Mouse (Mus musculus) inflammation-experienced regulatory T-cells, adult 6 months (primary cell): ENCODE measurements around the gene Zfyve28. TPM values are rescaled to one million over a fixed set of nuclear protein-coding genes. Genes with fewer than 3 reads are reported as not detected.

ENCODE experiments used
- ATAC-seq: one replicate; pipeline ENCODE4 v1.8.0; 2017
- polyA plus RNA-seq, 3 experiments: library from polyadenylated mRNA; unstranded; fragments of 100-300 nt; shearing (Covaris generic); gene quantifications; one replicate each; pipeline ENCODE4 v1.2.1; 2017

The Zfyve28 gene
- polyA plus RNA-seq, 3 experiments from 2014 or later: 1.5 to 5.6 (median 4.6) TPM

DNA sequence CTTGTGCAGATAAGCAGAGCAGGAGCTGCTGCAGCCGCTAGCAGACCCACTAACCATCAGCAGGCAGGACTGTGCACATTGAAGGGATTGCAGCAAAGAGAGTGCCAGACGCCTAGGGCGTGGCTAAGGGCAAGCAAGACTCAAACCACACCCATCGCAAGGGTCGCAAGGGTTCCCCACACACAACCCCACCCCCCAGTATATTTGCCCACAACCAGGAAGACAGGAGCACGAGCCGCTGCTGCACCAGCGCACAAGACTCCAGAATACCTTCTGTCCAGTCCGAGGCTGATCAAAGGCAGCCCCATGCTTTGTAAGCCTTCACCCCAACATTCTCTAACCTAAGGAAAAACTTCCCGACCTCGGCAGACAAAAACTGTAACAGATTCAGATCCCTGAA, 1.7 kb downstream of the Zfyve28 start:
- ATAC-seq: no peak

DNA sequence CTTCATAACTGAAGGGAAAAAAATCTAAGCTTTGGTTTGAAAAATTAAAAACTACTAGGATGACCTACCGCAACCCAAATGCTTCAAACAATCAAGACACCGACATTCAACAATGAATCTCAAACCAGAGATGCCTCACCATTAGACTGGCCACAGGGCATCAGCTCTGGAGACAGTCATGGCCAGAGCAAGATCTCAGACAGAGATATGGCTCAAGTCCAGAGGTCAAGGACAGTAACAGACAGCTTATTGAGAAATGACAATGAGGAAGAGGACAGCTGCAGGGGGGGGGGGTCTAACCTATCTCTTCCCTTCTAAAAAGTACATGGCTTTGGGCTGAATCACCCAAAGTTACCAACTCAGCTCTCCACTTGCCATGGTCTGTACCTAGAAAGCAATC, 3.0 kb downstream of the Zfyve28 start:
- no peak for ATAC-seq

GRCm38 (mm10) chr5:34284156-34284750, 4.0 kb downstream of the Zfyve28 start:
- no peak for ATAC-seq

GRCm38 (mm10) chr5:34283355-34283754, 4.9 kb downstream of the Zfyve28 start:
- no peak for ATAC-seq

DNA sequence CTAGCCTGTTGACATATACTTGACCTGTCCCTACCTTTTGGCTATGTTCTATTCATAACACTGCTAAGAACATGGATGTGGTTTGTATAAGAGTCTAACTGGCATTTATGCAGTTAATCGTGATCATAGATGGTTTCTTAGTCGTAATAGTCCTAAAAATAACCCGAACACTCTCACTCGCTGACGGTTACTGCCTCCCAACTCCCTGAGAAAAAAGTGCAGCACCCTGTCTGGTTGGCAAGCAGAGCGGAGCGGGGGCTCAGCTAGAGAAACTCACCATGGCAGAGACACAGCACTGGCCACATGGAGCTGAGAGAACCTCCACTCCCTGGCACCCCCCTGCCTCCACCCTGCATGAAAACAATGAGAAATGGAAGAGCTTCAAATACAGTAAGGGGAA, 7.3 kb downstream of the Zfyve28 start:
- ATAC-seq: no peak

- no peak for ATAC-seq
These were observed 9.0 kb downstream of the Zfyve28 start for GRCm38 (mm10) chr5:34279214-34279613.

- no peak for ATAC-seq
These were observed 10.2 kb downstream of the Zfyve28 start for GRCm38 (mm10) chr5:34278058-34278457.

- ATAC-seq: no peak
These were observed 11.5 kb downstream of the Zfyve28 start for GRCm38 (mm10) chr5:34276746-34277145.

GRCm38 (mm10) chr5:34276191-34276590, 12.1 kb downstream of the Zfyve28 start:
- ATAC-seq: no peak

DNA sequence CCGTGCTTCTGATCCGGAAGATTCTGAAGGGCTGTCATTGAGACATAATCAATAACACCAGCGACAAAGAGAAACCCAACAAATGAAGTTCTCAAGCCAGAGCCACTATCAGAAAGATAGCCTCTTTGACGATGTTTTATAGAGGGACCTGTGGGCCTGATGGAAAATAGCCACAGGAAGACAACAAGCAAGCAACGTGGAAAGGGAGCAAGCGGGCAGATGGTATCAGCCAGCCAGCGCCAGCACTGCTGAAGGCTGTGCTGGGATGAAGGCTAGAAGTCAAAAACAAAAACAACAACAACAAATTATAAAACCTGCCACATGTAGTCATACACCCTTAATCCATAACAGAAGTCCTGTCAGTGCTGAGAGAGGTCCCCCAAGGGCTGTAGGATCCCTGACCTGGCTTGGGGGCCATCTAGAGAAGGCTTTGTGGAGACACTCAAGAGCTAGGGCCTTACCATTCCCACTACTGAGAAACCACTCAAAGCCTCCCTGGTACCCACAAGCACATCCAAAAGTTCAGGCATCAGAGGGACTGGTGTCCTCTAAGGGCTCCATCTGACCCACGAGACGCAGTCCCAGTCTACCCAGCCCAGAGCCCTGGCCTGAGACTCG, 13.5 kb downstream of the Zfyve28 start:
- no peak for ATAC-seq

- ATAC-seq: no peak
These were observed 14.0 kb downstream of the Zfyve28 start for GRCm38 (mm10) chr5:34274268-34274667.

DNA sequence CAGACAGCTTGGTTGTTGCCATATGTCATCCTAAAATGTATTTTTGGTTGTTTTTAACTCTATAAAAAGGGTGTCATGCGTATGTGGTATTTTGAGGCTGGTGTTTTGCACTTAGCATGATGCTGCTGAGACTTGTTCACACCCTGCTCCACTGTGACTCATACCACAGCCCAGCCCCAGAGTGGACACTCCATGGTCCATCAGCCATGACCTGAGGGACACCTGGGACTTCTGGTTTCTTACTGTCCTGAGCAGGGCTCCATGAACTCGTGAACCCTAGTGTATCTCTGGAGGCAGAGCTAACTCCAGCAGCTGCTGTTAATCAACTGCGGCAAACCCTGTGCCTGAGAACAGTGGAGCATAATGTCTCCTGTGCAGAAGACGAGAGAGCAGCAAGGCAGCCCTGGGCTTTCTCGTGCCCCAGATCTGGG, 15.0 kb downstream of the Zfyve28 start:
- no peak for ATAC-seq

DNA sequence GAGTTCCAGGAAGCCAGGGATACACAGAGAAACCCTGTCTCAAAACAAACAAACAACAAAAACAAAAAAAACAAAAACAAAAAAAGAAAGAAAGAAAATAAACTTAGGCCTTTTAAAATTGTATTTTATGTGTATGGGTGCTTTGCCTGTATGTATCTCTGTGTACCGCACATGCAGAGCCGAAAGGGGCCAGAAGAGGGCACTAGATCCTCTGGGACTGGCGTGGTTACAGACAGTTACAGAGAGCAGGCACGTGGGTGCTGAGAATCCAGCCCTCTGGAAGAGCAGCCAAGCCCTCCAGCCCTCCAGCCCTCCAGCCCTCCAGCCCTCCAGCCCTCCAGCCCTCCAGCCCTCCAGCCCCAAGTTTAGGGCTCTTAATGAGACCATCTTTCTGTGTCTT, 16.5 kb downstream of the Zfyve28 start:
- no peak for ATAC-seq

DNA sequence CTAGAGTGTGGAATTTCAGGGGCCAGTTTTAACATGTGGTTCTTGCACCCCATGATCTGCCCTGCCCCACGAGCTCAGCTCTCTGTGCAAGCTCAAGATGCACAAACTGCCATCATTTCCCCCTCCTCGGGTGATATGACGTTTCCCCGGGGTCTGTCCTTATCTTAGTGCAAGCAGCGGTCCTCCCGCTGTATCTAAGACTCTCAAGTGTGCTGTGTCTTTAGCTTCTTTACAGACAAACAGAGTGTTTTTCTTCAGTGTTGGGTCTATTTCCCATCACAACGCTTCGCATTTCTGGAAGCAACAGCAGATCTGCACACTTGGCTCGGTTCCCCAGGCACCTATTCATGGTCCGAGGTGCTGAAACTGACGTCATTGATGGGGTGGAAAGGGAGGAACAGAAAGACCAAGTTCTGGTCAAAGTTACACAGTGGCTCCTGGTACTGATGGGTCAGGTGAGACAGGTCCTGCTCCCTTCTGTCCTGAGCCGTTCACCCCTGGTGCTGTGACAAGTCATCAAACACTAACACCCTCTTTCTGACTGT, 18.3 kb downstream of the Zfyve28 start:
- ATAC-seq: no peak

DNA sequence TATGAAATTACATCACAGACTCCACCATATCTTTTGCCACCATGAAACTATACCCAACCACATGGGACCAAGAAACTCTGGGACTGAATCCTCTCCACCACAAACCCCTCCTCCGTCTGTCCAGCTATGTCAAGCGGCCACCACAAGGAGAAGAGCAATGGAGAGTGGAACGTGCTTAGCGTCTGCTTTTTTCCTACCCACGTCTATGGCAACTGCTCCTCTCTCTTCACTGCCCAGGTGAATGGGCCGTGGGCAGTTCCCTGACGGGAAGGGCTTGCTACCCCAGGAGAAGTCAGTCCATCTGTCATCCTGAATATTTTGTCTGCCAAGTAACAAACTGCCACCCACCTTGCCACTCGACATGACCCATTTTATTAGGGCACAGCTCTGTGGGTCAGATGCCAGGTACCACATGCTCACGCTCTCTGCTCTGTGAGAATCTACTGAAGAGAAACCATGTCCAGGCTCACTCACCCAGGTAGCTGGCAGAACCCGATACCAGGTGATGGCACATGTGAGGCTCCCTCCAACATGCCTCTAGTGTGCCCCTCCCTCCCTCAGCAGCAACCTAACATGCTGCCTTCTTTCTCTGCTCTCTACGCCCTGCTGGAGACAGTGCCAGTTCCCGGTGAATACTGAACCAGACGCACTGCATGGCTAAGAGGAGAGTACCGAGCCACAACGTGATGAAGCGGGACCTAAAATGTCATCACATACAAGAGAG, 18.9 kb downstream of the Zfyve28 start:
- no peak for ATAC-seq

- no peak for ATAC-seq
These were observed 22.2 kb downstream of the Zfyve28 start for GRCm38 (mm10) chr5:34266065-34266464.

DNA sequence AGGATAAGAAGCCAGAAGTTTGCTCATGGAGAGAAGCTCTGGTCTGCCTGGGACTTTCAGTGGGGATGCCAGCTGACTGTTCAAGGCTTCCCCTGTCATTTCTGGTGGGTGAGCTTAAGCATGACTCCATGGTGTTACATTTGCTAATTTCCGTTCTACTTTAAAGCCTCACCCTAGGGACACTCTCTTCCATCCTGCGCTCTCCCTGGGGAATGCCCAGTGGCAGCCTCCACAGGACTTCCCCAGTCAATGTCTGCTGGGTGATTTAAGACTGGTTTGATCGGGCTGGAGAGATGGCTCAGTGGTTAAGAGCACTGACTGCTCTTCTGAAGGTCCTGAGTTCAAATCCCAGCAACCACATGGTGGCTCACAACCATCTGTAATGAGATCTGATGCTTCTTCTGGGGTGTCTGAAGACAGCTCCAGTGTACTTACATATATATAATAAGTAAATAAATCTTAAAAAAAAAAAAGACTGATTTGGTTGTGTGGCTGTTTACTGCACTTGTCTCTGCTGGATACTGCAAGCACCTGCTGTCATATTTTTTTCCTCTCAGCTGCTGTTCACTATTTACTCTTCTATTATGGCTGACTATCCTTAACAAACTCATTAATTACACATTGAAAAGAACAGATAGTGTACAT, 29.0 kb downstream of the Zfyve28 start:
- no peak for ATAC-seq

DNA sequence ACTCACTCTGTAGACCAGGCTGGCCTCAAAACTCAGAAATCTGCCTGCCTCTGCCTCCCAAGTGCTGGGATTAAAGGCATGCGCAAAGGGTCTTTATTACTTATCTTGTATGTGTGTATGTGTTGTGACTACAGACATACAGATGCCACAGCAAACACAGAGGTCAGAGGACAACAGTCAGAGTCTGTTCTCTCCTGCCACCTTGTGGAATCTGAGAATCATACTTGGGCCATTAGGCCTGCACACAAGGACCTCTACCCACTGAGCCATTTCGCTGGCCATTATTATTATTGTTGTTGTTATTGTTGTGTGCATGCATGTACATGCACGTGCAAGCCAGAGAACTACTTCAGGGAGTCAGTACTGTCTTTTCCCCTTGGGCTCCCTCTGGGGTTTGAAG, 33.1 kb downstream of the Zfyve28 start:
- ATAC-seq: no peak

DNA sequence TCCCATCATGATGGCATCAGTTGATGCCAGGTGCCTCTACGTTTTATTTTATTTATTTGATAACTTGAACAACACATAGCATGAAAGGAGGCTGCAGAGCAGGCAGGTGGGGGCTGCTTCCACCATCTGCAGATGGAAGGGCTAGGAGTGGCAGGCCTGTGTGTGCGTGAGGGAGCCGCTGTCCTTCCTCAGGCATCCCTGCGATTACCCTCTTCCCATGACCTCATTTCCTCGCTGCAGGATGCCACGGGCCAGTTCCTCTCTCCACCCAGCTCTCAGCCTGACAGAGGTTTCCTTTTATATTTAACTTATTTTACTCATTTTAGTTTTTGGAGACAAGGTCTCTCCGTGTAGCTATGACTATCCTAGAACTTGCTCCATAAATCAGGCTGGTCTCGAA, 33.9 kb downstream of the Zfyve28 start:
- no peak for ATAC-seq

GRCm38 (mm10) chr5:34252967-34253519, 35.2 kb downstream of the Zfyve28 start:
- ATAC-seq: no peak

DNA sequence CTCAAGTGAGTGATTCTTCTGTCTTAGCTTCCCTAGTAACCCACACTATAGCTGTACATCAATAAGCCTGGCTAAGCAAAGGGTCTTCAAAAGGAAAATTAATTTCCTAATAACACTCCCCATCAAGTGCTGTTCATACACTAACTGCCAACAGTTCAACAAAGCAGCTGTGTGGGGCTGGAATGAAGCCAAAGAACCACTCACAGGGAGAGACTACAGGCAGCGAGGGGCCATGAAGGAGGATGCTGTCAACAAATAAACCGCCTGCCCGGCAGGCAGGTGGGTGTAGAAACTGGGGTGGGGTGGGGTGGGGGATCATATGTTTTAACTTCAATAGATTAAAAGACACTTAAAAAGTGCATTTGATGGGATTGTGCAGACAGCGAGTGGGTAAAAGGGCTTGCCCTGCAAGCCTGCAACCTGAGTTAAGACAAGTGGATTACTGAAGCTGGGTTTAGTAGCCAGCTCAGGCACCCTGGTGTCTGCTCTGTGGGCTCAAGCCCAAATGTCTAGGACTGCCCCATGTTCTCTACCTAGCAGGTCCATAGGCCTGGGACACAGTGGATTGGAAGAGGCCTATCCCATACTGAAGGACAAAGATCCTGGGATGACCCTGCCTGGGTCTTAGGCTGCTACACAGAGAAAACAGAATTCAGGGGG, 35.8 kb downstream of the Zfyve28 start:
- no peak for ATAC-seq

GRCm38 (mm10) chr5:34251794-34252193, 36.5 kb downstream of the Zfyve28 start:
- no peak for ATAC-seq
